8 mouse cellular contexts compared by ENCODE assay signal in genomic region chr12:21316869-21317265, GRCm38 (mm10). TPM values are rescaled to one million over a fixed set of nuclear protein-coding genes. Genes with fewer than 3 reads are reported as not detected.
DNase-seq lines count a peak whose midpoint lies in the region; ATAC-seq and TF ChIP-seq lines count a peak whose summit lies in the region.

No protein-coding gene starts in this region.

- no peak overlapping the region for H3K27ac ChIP-seq in forebrain, postnatal 0 days (ENCODE audit: low read depth, low read length)
- no peak overlapping the region for H3K27ac ChIP-seq in intestine, embryonic 15.5 days
- H3K27ac ChIP-seq in lung, embryonic 14.5 days (ENCODE audit: low read depth), result no peak overlapping the region

- H3K4me2 ChIP-seq in forebrain, postnatal 0 days (ENCODE audit: low read depth), result peak overlapping the region; percentile 67
- peak overlapping the region; percentile 72 for H3K4me2 ChIP-seq in intestine, embryonic 15.5 days (replicated peaks)
- H3K4me2 ChIP-seq in lung, embryonic 14.5 days, result peak overlapping the region; percentile 66

- no peak for TF ChIP-seq CTCF in forebrain, postnatal 0 days (IDR thresholded peaks at IDR 0.05; ENCODE audit: low read depth)
- no peak for TF ChIP-seq CTCF in lung, embryonic 14.5 days (IDR thresholded peaks at IDR 0.05; ENCODE audit: low read depth)

- no peaks in the 10 kb centered on the region for H3K9me3 ChIP-seq in forebrain, postnatal 0 days (ENCODE audit: low read length)
- no peaks in the 10 kb centered on the region for H3K9me3 ChIP-seq in intestine, embryonic 15.5 days
- no peaks in the 10 kb centered on the region for H3K9me3 ChIP-seq in lung, embryonic 14.5 days (ENCODE audit: low read depth, low read length)

- ATAC-seq in forebrain, postnatal 0 days, result no peak
- ATAC-seq in intestine, embryonic 15.5 days, result 0 out of 2 replicates have a peak, but pooled peaks have one; percentile 16
- ATAC-seq in lung, embryonic 14.5 days (ENCODE audit: insufficient read depth), result no peak
- no peak for ATAC-seq in megakaryocyte progenitor cell, adult 5-6 weeks (replicated peaks; ENCODE audit: poor library complexity)

- H3K27me3 ChIP-seq in forebrain, postnatal 0 days (ENCODE audit: insufficient read depth, low read length), result no peaks in the 10 kb centered on the region
- H3K27me3 ChIP-seq in intestine, embryonic 15.5 days (replicated peaks), result no peaks in the 10 kb centered on the region
- H3K27me3 ChIP-seq in lung, embryonic 14.5 days (ENCODE audit: insufficient read depth, low read length), result no peaks in the 10 kb centered on the region

- peaks cover 30% of the 10 kb centered on the region for H3K36me3 ChIP-seq in forebrain, postnatal 0 days (ENCODE audit: insufficient read depth)
- peaks cover 17% of the 10 kb centered on the region for H3K36me3 ChIP-seq in intestine, embryonic 15.5 days
- H3K36me3 ChIP-seq in lung, embryonic 14.5 days (ENCODE audit: insufficient read depth), result peaks cover 59% of the 10 kb centered on the region

- H3K9ac ChIP-seq in forebrain, postnatal 0 days, result peak overlapping the region; percentile 57
- H3K9ac ChIP-seq in intestine, embryonic 15.5 days, result peak overlapping the region; percentile 72
- peak overlapping the region; percentile 77 for H3K9ac ChIP-seq in lung, embryonic 14.5 days

- WGBS in forebrain, postnatal 0 days, result 11% methylated on average over 7 of the region's 7 CpGs
- WGBS in intestine, embryonic 15.5 days, result 35% methylated on average over 7 of the region's 7 CpGs
- WGBS in lung, embryonic 14.5 days, result 23% methylated on average over 7 of the region's 7 CpGs

- peak overlapping the region; percentile 50 for H3K4me3 ChIP-seq in forebrain, postnatal 0 days (ENCODE audit: low read depth, low read length)
- H3K4me3 ChIP-seq in intestine, embryonic 15.5 days (replicated peaks), result peak overlapping the region; percentile 70
- H3K4me3 ChIP-seq in lung, embryonic 14.5 days (ENCODE audit: low read depth, low read length), result peak overlapping the region; percentile 65

- DNase-seq in cerebellum, adult 8-10 months, result peak; percentile 20
- DNase-seq in cerebellum, postnatal 4 days (ENCODE audit: low spot score in 2 of 2), result no peak
- DNase-seq in adipocyte (ENCODE audit: low spot score), result peak; percentile 73
- peak; percentile 8 for DNase-seq in forebrain, postnatal 0 days
- DNase-seq in lung, embryonic 14.5 days, result peak; percentile 62
- DNase-seq in yolk sac, embryonic 10.5 days (ENCODE audit: low spot score), result peak; percentile 33

- no peaks in the 10 kb centered on the region for H3K4me1 ChIP-seq in forebrain, postnatal 0 days (ENCODE audit: insufficient read depth)
- H3K4me1 ChIP-seq in intestine, embryonic 15.5 days (replicated peaks), result 0 out of 2 replicates have a peak, but pooled peaks cover 7% of the 10 kb centered on the region
- 0 out of 2 replicates have a peak, but pooled peaks cover 3% of the 10 kb centered on the region for H3K4me1 ChIP-seq in lung, embryonic 14.5 days (ENCODE audit: insufficient read depth)

RNA-seq across cellular contexts. Expression of gene Iah1, which starts 0.7 kb away (rescaled TPM):
- 28.4 and 31.2 TPM in 2 replicates for total RNA-seq in forebrain, postnatal 0 days (2014; rRNA removed)
- polyA plus RNA-seq in forebrain, postnatal 0 days (2015; fragmentation: Nextera tagmentation; extraction: Ambion mirVana), result 27.9 and 32.5 TPM in 2 replicates
- polyA plus RNA-seq in intestine, embryonic 15.5 days (2015; fragmentation: Nextera tagmentation; extraction: Ambion mirVana), result 58.8 and 63.7 TPM in 2 replicates
- 57.1 and 58.8 TPM in 2 replicates for polyA plus RNA-seq in lung, embryonic 14.5 days (2014; fragmentation: Nextera tagmentation; extraction: Ambion mirVana)
- 37.2 and 40.1 TPM in 2 replicates for total RNA-seq in megakaryocyte progenitor cell, adult 5-6 weeks (2015)
- 29.4 and 36.3 TPM in 2 replicates for total RNA-seq in megakaryocyte progenitor cell, adult 5-6 weeks (2017)

RNA-seq across cellular contexts. Expression of gene Itgb1bp1, which starts 30.8 kb away (rescaled TPM):
- total RNA-seq in forebrain, postnatal 0 days (2014; rRNA removed), result 23.9 and 36.9 TPM in 2 replicates
- 37.4 and 40.2 TPM in 2 replicates for polyA plus RNA-seq in forebrain, postnatal 0 days (2015; fragmentation: Nextera tagmentation; extraction: Ambion mirVana)
- 37.6 and 46.1 TPM in 2 replicates for polyA plus RNA-seq in intestine, embryonic 15.5 days (2015; fragmentation: Nextera tagmentation; extraction: Ambion mirVana)
- polyA plus RNA-seq in lung, embryonic 14.5 days (2014; fragmentation: Nextera tagmentation; extraction: Ambion mirVana), result 49.2 and 51.4 TPM in 2 replicates
- 36.5 and 40.6 TPM in 2 replicates for total RNA-seq in megakaryocyte progenitor cell, adult 5-6 weeks (2015)
- total RNA-seq in megakaryocyte progenitor cell, adult 5-6 weeks (2017), result 28.4 and 32.2 TPM in 2 replicates

RNA-seq across cellular contexts. Expression of gene Cpsf3, which starts 31.7 kb away (rescaled TPM):
- 49.2 and 50.4 TPM in 2 replicates for total RNA-seq in forebrain, postnatal 0 days (2014; rRNA removed)
- polyA plus RNA-seq in forebrain, postnatal 0 days (2015; fragmentation: Nextera tagmentation; extraction: Ambion mirVana), result 68.3 and 79.6 TPM in 2 replicates
- polyA plus RNA-seq in intestine, embryonic 15.5 days (2015; fragmentation: Nextera tagmentation; extraction: Ambion mirVana), result 106 and 107 TPM in 2 replicates
- polyA plus RNA-seq in lung, embryonic 14.5 days (2014; fragmentation: Nextera tagmentation; extraction: Ambion mirVana), result 106 and 108 TPM in 2 replicates
- total RNA-seq in megakaryocyte progenitor cell, adult 5-6 weeks (2015), result 138 and 156 TPM in 2 replicates
- 94.2 and 109 TPM in 2 replicates for total RNA-seq in megakaryocyte progenitor cell, adult 5-6 weeks (2017)

RNA-seq across cellular contexts. Expression of gene Adam17, which starts 56.6 kb away (rescaled TPM):
- total RNA-seq in forebrain, postnatal 0 days (2014; rRNA removed), result 16.8 and 18.2 TPM in 2 replicates
- polyA plus RNA-seq in forebrain, postnatal 0 days (2015; fragmentation: Nextera tagmentation; extraction: Ambion mirVana), result 8.2 and 11.5 TPM in 2 replicates
- polyA plus RNA-seq in intestine, embryonic 15.5 days (2015; fragmentation: Nextera tagmentation; extraction: Ambion mirVana), result 28.9 and 31.7 TPM in 2 replicates
- 45.5 and 50.3 TPM in 2 replicates for polyA plus RNA-seq in lung, embryonic 14.5 days (2014; fragmentation: Nextera tagmentation; extraction: Ambion mirVana)
- total RNA-seq in megakaryocyte progenitor cell, adult 5-6 weeks (2015), result 38.1 and 39.0 TPM in 2 replicates
- total RNA-seq in megakaryocyte progenitor cell, adult 5-6 weeks (2017), result 48.1 and 53.6 TPM in 2 replicates

Comparison
In these comparisons a context has a peak if more than half of its experiments do, and no peak if none do; other contexts are left out.
1. DNase-seq: peak in cerebellum, adult 8-10 months (single experiment), adipocyte (single experiment), forebrain, postnatal 0 days (single experiment), lung, embryonic 14.5 days (single experiment) and yolk sac, embryonic 10.5 days (single experiment); none in cerebellum, postnatal 4 days (0 of 2).
2. Peak in every context shown above with its lines, with median percentiles within 50 percentile points of each other: H3K4me2 ChIP-seq, H3K4me3 ChIP-seq and H3K9ac ChIP-seq.